Mouse (Mus musculus): ENCODE results near the gene Krtap12-1. TPM values are rescaled to one million over a fixed set of nuclear protein-coding genes. Genes with fewer than 3 reads are reported as not detected.
"Not testable (repeated sequence)": the region's sequence is repeated elsewhere in the genome, so short reads cannot be mapped to it uniquely, and the experiment has no call there.

Gene Krtap12-1
- not detected for total RNA-seq (2021)
- long read RNA-seq, experiment 1 = 0 reads
- long read RNA-seq, experiment 2 = 0 reads

DNA sequence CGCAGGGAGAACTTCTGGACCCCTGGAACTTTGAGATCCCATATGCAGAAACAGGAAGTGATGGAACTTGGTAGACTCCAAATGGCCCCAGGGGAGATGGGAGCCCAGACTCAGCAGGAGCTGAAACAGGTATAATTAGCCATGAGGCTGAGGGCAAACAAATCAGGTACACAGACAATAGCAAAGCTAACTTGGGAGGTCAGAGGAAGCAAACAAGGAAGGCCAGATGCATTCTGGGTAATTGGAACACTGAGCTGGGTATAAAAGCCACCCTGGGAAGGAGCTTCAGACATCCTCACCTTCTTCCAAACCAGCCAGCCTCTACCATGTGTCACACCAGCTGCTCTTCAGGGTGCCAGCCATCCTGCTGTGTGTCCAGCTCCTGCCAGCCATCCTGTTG, at the start of gene Krtap12-1:
Gene Krtap12-1 (plus strand): TSS at position 301 of the 400 bp plus-strand sequence.
- not testable (repeated sequence) for DNase-seq (ENCODE audit: low spot score in 2 of 2)

DNA sequence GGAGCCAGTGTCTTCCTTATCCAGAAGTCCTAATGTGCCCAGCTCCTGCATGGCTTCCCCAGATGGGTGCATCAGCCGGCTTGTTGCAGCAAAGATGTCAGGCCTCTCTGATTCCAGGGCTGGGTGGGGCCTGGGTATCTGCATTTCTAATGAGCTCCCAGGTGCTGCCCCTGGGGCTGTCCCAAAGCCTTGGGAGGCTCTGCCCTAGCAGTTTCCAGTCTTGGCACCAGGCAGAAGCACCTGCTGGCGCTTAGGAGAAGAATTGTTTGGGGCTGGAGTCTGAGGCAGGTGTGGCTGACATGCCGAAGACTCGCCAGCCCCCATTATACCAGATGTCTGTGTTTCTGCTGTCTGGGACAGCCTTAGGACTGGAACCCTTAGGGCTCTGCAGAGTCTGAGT, 49.7 kb upstream of the Krtap12-1 start:
- DNase-seq (ENCODE audit: low spot score in 2 of 2) = no peak

DNA sequence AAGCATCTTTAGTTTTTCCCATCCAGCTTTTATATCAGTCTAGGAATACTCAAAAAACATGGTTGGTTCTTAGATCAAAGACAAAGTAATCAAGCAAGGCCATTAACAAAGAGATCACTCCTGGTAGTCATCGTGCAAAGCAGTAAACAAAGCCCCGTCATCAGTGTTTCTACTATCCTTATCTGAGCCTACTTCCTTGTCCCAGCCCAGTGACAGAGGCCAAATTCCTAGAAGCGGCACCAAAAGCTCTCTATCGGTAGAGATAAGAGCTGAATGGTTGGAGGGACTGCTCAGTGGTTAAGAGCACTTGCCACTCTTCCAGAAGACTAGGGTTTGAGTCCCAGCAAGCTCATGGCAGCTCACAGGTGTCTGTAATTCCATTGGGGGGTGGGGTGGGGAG, 48.9 kb upstream of the Krtap12-1 start:
- no peak for DNase-seq (ENCODE audit: low spot score in 2 of 2)

DNA sequence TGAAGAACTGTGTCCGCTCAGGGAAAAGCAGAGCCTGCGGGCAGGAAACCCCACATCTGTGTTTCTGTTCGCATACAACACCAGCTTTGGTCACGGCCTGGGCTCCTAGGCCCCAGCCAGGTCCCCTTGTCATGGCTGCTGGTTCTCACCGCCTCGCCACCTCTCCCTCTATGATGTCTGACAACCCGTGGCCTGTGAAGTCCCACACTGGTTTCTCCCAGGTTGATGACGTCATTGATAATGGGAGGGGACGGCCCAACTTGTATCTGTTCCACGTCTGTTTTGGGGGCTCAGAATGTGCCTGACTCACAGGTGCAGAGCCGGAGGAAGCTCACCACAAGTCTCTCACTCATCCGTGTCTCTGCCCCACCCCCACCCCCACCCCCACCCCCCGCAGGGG, 46.6 kb upstream of the Krtap12-1 start:
- DNase-seq (ENCODE audit: low spot score in 2 of 2) = no peak

DNA sequence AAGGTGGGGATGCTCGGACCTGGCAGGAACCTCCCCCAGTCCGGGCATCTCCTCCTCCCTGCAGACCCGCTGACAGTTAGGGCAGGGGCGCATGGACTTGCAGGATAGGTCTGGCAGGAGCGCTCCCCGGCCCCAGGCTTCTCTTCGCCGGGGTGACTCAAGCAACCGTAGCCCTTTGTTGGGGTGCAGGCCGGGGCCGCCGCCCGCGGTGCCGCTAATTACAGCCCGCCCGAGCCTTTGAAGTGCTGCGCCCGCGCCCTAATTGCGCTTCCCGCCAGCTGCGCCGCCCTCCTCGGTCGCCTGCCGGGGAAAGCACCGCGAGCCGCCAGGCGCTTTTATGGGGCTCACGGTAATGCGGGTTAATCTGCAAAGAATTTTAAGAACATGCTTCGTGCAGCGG, 42.8 kb upstream of the Krtap12-1 start:
- DNase-seq (ENCODE audit: low spot score in 2 of 2) = no peak

DNA sequence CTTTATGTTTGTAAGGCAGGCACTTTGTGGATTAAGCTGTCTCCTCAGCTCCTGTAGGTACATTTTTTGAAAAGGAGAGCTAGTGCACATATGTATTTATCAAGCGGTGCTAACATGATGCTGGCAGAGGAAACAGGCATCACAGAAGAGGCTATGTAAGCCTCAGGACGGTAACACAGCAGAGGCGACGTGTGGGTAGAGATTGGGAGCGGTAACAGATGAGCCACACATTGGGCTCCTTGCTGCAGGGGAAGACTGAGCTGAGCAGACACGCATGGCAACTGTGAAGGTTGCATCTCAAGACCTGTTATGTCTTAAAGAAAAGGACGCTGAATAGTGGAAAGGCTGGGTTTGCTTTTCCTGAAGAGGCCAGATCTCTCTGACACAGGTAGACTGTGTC, 37.4 kb upstream of the Krtap12-1 start:
- no peak for DNase-seq (ENCODE audit: low spot score in 2 of 2)

DNA sequence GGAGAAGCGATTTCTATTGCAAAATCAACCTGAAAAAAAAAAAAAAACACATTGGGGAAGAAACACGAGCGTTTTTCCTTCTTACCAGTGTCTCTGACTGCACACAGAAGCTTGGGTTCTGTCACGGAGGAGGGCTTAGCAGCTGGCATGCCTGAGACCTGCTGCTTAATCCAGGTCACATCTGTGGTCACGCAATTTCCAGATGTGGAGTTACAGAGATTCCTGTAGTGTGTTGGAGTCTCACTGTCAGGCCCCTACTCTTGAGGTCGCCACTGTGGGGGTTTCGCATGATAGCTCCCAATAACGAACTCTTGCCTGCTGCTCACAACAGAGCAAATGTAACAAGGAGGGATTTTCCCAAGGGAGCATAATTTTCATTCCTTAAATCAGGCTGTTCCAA, 36.2 kb upstream of the Krtap12-1 start:
- no peak for DNase-seq (ENCODE audit: low spot score in 2 of 2)

DNA sequence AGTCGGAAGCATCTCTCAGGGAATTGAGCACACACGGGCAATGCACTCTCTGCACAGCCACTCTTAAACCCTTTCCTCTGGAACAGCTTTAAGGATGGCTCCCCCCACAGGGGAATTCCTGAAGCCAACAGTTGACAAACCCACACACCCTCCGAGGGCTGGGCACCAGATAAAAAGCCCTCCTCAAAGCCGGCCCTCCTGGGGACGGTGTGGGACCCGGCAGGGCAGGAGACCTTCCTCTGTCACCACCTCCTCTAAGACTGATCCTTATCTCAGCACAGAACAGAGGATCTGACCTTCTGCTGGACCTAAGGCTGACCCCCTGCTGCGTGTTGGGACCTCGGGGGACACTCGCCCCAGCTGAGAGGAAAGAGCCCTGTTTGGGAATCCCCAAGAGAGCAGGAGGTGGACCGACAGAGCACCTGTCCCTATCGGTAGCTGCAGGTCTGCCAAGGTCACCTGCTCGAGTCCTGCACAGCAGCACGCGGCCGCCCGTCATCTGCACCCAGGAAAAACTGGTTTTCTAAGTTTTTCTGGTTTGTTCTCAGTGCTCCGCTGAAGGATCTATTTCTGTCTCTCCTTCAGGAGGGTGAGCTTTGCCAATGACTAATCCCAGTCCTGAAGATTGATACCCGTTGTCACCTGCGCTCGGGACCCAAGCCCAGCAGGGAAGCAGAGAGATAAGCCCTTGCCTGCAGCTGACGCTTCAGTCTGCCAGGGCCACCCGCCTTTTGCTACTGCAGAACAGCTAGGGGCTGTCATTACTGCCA, 34.3 kb upstream of the Krtap12-1 start, which contains the start of gene Tspear:
Gene Tspear (plus strand): TSS at position 675 of the 770 bp plus-strand sequence.
- no peak for DNase-seq (ENCODE audit: low spot score in 2 of 2)

DNA sequence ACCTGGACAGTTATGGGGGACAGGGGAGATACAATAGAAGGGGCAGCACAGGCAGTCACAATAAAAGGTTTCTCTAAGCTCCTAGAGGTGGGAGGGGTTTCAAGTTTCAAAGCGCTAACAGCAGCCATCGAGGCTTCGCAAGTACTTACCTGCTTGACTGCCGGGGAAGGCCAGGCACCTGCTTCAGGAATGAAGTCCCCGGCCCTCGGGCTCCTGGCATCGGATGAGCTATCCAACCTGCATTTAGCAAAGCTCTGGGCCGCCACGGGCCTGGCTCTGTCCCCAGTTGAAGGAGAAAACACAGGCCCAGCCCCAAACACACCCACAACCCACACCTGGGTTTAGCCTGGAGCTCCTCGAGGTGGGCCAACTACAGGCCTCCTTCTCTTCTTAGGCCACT, 33.4 kb upstream of the Krtap12-1 start:
- DNase-seq (ENCODE audit: low spot score in 2 of 2) = no peak

DNA sequence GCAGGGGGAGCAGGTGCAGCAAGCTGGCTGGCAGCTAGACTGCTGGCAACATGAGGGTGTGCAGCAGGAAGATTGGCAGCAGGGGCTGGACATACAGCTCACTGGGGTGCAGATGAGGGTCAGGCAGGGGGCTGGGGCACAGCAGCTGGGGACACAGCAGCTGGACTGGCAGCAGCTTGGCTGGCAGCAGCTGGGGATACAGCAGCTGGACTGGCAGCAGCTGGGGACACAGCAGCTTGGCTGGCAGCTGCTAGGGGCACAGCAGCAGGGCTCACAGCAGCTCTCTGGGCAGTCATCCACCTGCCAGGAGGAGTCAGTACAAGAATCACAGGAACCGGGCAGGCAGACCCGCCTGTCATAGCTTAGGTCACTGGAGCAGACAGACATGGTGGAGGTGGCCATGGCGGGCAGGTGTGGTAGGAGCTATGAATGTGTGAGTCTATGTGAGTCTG, 30.0 kb upstream of the Krtap12-1 start, which contains the start of gene Gm19402:
Gene Gm19402 (minus strand): TSS at position 402 of the 452 bp plus-strand sequence.
- not testable (repeated sequence) for DNase-seq (ENCODE audit: low spot score in 2 of 2)

DNA sequence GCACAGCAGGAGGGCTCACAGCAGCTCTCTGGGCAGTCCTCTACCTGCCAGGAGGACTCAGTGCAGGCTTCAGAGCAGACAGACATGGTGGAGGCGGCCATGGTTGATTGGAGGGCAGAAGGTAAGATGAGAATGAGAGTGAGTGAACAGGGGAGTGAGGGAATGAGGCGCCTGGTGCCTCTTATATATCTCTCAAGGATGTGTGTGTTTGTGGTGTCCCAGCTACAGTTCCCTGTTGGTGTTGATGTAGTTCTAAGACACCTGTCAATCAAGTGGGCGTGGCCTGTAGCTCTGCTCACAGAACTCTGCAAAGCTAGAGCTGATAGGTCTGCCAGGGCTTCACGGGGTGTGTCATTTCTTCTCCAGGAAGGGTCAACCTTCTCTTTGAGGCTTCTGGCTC, 23.3 kb upstream of the Krtap12-1 start, which contains the start of gene Gm9508:
Gene Gm9508 (minus strand): TSS at position 101 of the 400 bp plus-strand sequence.
- DNase-seq (ENCODE audit: low spot score in 2 of 2) = no peak

DNA sequence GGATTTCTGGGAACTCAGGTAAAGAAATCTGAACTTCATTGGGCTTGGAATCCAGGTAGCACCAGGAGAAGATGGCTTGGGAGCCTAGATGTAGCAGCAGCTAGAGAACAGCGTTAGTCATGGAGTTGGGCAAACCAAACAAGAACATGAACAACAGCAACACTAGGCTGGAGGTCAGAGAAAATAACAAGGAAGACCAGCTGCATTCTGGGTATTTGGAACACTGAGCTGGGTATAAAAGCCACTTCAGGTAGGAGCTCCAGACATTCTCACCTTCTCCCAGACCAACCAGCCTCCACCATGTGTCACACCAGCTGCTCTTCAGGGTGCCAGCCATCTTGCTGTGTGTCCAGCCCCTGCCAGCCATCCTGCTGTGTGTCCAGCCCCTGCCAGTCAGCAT, 14.1 kb upstream of the Krtap12-1 start, which contains the start of gene Gm10272:
Gene Gm10272 (plus strand): TSS at position 301 of the 400 bp plus-strand sequence.
- no peak for DNase-seq (ENCODE audit: low spot score in 2 of 2)

DNA sequence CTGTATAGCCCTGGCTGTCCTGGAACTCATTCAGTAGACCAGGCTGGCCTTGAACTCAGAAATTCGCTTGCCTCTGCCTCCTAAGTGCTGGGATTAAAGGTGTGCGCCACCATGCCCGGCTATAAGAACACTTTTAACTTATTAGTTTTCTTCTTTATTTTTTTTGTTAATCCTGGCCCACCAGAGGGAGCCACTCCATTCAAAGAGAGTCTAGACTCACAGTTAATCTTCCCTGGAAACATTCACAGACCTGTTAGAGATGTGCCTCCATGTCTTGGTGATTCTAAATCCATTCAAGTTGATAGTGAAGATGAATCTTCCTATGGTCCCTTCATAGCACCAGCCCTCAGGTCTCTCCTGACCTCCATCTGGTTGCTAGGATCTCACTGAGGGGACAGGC, 10.6 kb upstream of the Krtap12-1 start:
- no peak for DNase-seq (ENCODE audit: low spot score in 2 of 2)

DNA sequence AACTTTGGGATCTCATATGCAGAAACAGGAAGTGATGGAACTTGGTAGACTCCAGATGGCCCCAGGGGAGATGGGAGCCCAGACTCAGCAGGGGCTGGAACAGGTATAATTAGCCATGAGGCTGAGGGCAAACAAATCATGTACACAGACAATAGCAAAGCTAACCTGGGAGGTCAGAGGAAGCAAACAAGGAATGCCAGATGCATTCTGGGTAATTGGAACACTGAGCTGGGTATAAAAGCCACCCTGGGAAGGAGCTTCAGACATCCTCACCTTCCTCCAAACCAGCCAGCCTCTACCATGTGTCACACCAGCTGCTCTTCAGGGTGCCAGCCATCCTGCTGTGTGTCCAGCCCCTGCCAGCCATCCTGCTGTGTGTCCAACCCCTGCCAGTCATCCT, 9.2 kb upstream of the Krtap12-1 start, which contains the start of gene Gm10024:
Gene Gm10024 (plus strand): TSS at position 301 of the 400 bp plus-strand sequence.
- not testable (repeated sequence) for DNase-seq (ENCODE audit: low spot score in 2 of 2)

DNA sequence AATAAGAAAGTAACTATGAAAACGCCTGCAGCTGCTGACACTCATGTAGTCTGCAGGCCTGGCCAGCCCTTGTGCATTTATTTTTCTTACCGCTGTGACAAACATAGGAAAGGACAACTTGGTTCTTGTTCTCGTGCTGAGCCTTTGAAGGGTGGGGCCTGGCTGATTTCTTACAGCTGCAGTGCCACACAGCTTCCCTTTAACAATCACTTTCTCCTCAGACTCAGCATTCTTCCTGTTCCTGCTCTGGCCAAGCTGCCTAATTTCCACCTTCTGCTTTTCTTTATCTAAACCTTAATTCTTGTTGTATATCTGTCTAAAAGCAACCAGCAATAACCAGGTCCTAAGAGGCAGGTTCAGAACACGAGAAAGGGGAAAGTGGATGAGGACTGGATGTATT, 6.7 kb upstream of the Krtap12-1 start:
- DNase-seq (ENCODE audit: low spot score in 2 of 2) = no peak

DNA sequence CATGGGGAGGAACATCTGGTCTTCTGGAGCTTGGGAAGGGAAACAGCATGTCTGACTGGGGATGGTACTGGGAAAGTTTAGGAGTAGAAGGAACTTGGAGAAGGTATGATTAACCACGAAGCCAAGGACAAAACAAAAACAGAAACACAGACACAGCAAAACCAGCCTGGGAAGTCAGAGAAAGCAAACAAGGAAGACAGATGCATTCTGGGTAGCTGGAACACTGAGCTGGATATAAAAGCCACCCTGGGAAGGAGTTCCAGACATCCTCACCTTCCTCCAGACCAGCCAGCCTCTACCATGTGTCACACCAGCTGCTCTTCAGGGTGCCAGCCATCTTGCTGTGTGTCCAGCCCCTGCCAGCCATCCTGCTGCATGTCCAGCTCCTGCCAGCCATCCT, 4.9 kb upstream of the Krtap12-1 start, which contains the start of gene Gm10142:
Gene Gm10142 (plus strand): TSS at position 301 of the 400 bp plus-strand sequence.
- DNase-seq (ENCODE audit: low spot score in 2 of 2) = no peak

DNA sequence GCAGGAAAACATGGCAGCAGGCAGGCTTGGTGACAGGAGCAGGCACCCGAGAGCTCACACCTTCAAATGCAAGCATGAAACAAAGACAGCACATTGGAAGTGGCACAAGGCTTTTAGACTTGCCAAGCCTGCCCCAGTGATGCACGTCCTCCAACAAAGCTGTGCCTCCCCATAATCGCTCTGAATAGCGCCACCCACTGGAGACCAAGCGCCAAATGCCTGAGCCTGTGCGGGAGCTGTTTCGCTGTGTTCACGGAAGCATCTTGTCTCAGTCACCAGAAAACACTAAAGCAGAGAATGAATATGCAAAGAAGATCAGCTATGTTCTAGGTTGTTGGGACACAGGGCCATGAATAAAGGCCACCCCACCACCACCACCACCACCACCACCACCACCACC, 4.5 kb downstream of the Krtap12-1 start:
- no peak for DNase-seq (ENCODE audit: low spot score in 2 of 2)

DNA sequence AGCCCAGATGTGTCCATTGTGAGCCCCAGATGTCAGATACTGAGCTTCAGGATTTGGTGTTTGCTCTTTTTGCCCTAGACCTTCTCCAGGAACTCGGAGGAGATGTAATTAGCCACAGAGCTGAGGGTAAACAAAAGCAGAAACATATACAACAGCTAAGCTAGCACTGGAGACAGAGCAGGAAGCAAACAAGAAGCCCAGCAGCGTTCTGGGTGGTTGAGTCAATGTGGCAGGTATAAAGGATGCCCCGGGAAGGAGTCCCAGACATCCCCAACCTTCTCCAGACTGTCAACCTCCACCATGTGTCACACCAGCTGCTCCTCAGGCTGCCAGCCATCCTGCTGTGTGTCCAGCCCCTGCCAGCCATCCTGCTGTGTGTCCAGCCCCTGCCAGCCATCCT, 5.8 kb downstream of the Krtap12-1 start, which contains the start of gene Gm10100:
Gene Gm10100 (plus strand): TSS at position 301 of the 400 bp plus-strand sequence.
- DNase-seq (ENCODE audit: low spot score in 2 of 2) = no peak

DNA sequence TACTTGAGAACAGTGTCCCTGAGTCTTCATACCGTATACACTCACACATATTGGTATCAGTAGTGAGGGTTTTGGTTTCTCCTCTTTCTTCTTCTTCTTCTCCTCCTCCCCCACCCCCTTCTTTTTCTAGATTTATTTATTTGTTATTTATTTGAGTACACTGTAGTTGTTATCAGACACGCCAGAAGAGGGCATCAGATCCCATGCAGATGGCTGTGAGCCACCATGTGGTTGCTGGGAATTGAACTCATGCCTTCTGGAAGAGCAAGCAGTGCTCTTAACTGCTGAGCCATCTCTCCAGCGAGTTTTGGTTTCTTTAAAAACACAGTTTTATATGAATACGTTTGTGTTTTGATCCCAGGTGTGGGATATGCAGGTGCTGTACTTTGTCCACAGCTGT, 7.9 kb downstream of the Krtap12-1 start:
- no peak for DNase-seq (ENCODE audit: low spot score in 2 of 2)

DNA sequence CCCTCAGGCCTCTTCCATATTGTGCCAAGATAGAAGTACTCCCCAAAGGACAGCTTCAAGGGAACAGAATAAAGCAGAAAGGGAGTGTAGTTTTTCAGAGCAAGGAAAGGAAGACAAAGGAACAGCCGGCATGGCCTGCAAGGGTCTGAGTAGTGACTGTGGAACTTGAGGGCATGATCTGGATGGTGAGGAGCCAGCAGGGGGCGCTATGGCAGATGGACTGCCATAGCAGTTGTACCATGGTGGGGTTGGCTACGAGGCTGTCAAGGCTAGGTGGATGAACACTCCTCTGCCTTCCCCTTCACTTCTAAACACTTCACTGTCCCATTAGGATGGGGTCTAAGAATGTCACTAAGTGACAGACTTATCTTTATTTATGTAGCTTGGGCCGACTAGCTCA, 8.8 kb downstream of the Krtap12-1 start:
- DNase-seq (ENCODE audit: low spot score in 2 of 2) = peak; percentile 8 to 25

DNA sequence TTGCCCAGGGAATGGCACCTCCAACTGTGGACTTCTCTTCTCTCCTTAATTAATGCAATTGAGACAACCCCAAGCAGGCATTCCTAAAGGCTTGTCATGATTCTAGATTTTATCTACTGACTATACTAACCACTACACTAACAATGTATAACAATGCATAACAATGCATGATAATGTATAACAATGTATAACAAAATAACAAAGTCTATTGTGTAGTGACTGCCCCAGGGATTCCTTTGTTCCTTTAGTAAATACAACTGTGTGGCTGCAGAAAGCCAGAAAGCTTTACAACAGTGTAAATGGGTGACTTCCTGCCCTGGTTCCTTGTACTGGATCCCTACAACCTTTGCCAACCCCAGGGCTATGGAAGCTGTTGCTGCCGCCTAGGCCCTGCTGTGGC, 15.5 kb downstream of the Krtap12-1 start:
- DNase-seq (ENCODE audit: low spot score in 2 of 2) = no peak

DNA sequence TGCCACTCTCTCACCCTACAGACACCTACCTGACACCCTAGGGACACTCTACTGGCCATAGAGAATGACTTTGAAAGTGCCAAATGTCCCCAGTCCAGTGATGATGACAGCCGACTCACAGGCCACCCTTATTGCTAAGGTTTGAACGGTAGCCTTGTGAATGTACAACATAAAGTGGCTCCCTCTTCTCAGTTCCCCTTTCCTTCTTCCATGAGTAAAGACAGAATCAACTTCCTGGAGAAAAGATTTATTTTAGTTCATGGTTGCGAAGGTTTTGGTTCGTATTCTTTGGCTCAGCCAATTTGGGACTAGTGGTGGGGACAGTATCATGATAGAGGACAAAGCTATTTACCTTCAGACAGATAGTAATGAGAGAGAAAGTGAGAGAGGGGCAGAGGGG, 18.5 kb downstream of the Krtap12-1 start:
- no peak for DNase-seq (ENCODE audit: low spot score in 2 of 2)
